Mouse (Mus musculus) midbrain, embryonic 13.5 days (tissue): ENCODE measurements at regions not wholly inside any gene's neighbourhood (a gene's known extent, or its start where the extent isn't known, plus 50 kb on each side); places are given as distances from the start of the nearest gene placed in this dataset.

Experiments used
- ATAC-seq: fragments of 200-750 bp; cut with Nextera tagmentation; 2 replicates; pipeline ENCODE4 v1.8.0; 2017; ENCODE audit warnings: mild to moderate bottlenecking, moderate TSS enrichment, moderate library complexity
- H3K27ac ChIP-seq: fragments of 300-500 bp; sonication (generic); 2 replicates; pipeline ENCODE4 v1.5.1; 2015; ENCODE audit warnings: inconsistent platforms, mild to moderate bottlenecking, moderate library complexity
- H3K27me3 ChIP-seq: fragments of 300-500 bp; sonication (generic); 2 replicates; pipeline ENCODE4 v1.6.1; 2015; ENCODE audit warnings: mild to moderate bottlenecking, inconsistent platforms
- H3K36me3 ChIP-seq: fragments of 300-500 bp; sonication (generic); 2 replicates; pipeline ENCODE4 v1.6.1; 2015; ENCODE audit warnings: mild to moderate bottlenecking, inconsistent platforms
- H3K4me1 ChIP-seq: fragments of 300-500 bp; sonication (generic); replicated peaks from 2 replicates; pipeline ENCODE4 v1.6.1; 2015; ENCODE audit warnings: inconsistent platforms
- H3K4me2 ChIP-seq: fragments of 300-500 bp; sonication (generic); replicated peaks from 2 replicates; pipeline ENCODE4 v1.6.1; 2015; ENCODE audit warnings: moderate library complexity, mild to moderate bottlenecking, inconsistent platforms
- H3K4me3 ChIP-seq: fragments of 300-500 bp; sonication (generic); replicated peaks from 2 replicates; pipeline ENCODE4 v1.5.1; 2015; ENCODE audit warnings: mild to moderate bottlenecking, inconsistent platforms
- H3K9ac ChIP-seq: fragments of 300-500 bp; sonication (generic); replicated peaks from 2 replicates; pipeline ENCODE4 v1.6.1; 2015; ENCODE audit warnings: mild to moderate bottlenecking, inconsistent platforms
- H3K9me3 ChIP-seq: fragments of 300-500 bp; sonication (generic); 2 replicates; pipeline ENCODE4 v1.6.1; 2016; ENCODE audit warnings: mild to moderate bottlenecking, inconsistent platforms
- WGBS: fragments of 180-500 bp; shearing (Covaris S2); methylation state at CpG from one replicate; pipeline ENCODE4 v1.1.7; 2015; 5-methylcytosine and 5-hydroxymethylcytosine counted together

DNA sequence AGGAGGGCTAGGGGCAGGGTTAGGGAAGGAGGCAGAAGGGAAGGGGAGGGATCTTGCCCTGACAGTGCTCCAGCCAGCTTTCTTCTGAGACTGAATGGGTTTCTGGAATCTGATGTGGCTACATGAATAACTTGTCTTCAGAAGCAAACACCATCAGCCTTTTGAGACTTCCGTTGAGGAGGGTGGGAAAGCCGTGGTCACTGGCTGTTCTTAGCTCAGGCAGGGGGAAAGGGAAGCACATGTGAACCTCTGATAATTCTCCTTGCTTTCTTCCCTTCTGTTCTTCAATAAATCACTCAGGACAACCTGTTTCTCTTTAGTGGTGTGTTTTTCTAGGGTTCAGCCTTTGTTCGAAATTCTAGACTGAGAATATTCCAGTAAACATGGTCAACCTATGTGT is 148.9 kb downstream of the Bcl11a start:
- H3K4me3 ChIP-seq: no peak overlapping the region
- H3K36me3 ChIP-seq: no peaks in the 10 kb centered on the region
- no peaks in the 10 kb centered on the region for H3K9me3 ChIP-seq
- no peaks in the 10 kb centered on the region for H3K4me1 ChIP-seq
- no peaks in the 10 kb centered on the region for H3K27me3 ChIP-seq
- H3K4me2 ChIP-seq: no peak overlapping the region
- H3K9ac ChIP-seq: no peak overlapping the region
- no peak overlapping the region for H3K27ac ChIP-seq
- no peak for ATAC-seq
- 91% methylated on average over 3 of the region's 3 CpGs for WGBS

DNA sequence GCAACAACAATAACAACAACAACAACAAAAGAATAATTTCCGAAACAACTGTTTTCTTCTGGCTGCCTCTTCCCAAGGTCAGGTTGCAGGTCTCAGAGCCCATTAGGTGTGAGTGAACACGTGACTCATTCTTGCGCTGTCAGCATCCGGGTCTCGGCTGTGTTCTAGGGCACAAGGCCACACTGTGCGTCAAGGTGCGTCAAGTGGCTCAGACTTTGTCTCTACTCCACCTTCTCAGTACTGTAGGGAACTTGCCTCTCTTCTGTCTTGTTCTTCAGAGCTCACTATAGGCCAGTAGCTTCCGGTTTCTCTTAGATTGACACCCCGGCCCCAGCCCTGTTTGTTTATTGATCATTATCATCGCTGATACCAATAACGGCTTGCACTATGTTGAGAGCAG is 155.5 kb downstream of the Bcl11a start:
- H3K4me2 ChIP-seq: no peak overlapping the region
- no peak overlapping the region for H3K4me3 ChIP-seq
- no peaks in the 10 kb centered on the region for H3K27me3 ChIP-seq
- H3K9ac ChIP-seq: no peak overlapping the region
- WGBS: 89% methylated on average over 11 of the region's 11 CpGs
- no peaks in the 10 kb centered on the region for H3K4me1 ChIP-seq
- H3K9me3 ChIP-seq: no peaks in the 10 kb centered on the region
- no peak overlapping the region for H3K27ac ChIP-seq
- no peak for ATAC-seq
- no peaks in the 10 kb centered on the region for H3K36me3 ChIP-seq

GRCm38 (mm10) chr11:24233821-24234220 is 156.0 kb downstream of the Bcl11a start:
- H3K9ac ChIP-seq: no peak overlapping the region
- no peak overlapping the region for H3K4me3 ChIP-seq
- H3K4me2 ChIP-seq: no peak overlapping the region
- H3K36me3 ChIP-seq: no peaks in the 10 kb centered on the region
- no peaks in the 10 kb centered on the region for H3K9me3 ChIP-seq
- no peaks in the 10 kb centered on the region for H3K27me3 ChIP-seq
- no peak for ATAC-seq
- no peaks in the 10 kb centered on the region for H3K4me1 ChIP-seq
- WGBS: 73% methylated on average over 9 of the region's 9 CpGs
- no peak overlapping the region for H3K27ac ChIP-seq

- Histone ChIP-seq H3K27ac (no peak overlapping the region), H3K27me3 (no peaks in the 10 kb centered on the region), H3K36me3 (no peaks in the 10 kb centered on the region), H3K9ac (no peak overlapping the region), H3K9me3 (no peaks in the 10 kb centered on the region), H3K4me2 (no peak overlapping the region), H3K4me3 (no peak overlapping the region), H3K4me1 (no peaks in the 10 kb centered on the region)
- 78% methylated on average over 3 of the region's 3 CpGs for WGBS
- ATAC-seq: no peak
These were observed 156.6 kb downstream of the Bcl11a start for GRCm38 (mm10) chr11:24234422-24234821.

- Histone ChIP-seq H3K4me3 (no peak overlapping the region), H3K9me3 (no peaks in the 10 kb centered on the region), H3K27ac (no peak overlapping the region), H3K27me3 (no peaks in the 10 kb centered on the region), H3K9ac (no peak overlapping the region), H3K36me3 (no peaks in the 10 kb centered on the region), H3K4me2 (no peak overlapping the region), H3K4me1 (no peaks in the 10 kb centered on the region)
- 86% methylated on average over 4 of the region's 4 CpGs for WGBS
- no peak for ATAC-seq
These were observed 157.5 kb downstream of the Bcl11a start for GRCm38 (mm10) chr11:24235326-24235725.

DNA sequence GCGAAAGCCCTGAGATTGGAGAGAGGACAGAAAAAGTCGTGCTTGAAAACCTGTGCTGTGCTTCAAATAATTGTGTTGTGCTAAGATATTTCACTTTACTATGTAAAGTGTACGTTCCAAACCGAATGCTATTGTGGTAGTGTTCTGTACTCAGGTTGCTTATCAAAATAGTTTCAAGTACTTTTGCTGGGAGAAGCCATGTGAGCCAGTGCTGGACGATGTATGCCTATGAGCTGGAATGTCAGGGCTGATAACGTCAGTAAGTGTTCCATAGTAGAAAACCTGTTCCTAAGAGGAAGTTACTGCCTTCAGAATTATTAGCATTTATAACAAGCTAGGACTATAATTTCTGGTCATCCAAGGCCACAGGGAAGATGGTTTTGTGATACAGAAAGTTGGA is 161.8 kb downstream of the Bcl11a start:
- no peak overlapping the region for H3K9ac ChIP-seq
- no peaks in the 10 kb centered on the region for H3K36me3 ChIP-seq
- H3K27me3 ChIP-seq: no peaks in the 10 kb centered on the region
- H3K9me3 ChIP-seq: no peaks in the 10 kb centered on the region
- H3K4me1 ChIP-seq: 0 out of 2 replicates have a peak, but pooled peaks cover 2% of the 10 kb centered on the region
- H3K4me3 ChIP-seq: no peak overlapping the region
- ATAC-seq: no peak
- H3K27ac ChIP-seq: no peak overlapping the region
- no peak overlapping the region for H3K4me2 ChIP-seq
- WGBS: 92% methylated on average over 6 of the region's 6 CpGs

DNA sequence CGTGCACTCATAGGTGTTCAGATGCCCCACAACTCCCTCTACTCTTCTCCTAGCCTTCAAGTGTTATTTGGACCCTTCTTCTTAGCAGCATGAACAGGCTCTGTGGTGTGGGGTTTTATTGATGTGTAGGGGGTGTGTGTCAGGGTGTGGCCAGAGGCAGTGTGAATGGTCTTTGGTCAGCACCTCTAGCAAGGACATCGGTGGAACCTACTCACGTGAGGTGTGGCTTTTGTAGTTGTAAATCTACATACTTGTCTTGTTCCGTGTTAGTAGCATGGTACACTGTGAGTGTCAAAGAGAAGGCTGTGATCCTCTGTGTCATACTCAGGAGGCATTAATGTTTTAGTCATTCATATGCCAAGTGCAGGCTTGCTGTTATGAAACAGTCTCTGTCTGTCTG is 164.2 kb downstream of the Bcl11a start:
- Histone ChIP-seq H3K27ac (no peak overlapping the region), H3K27me3 (no peaks in the 10 kb centered on the region), H3K4me2 (no peak overlapping the region), H3K36me3 (no peaks in the 10 kb centered on the region), H3K9ac (no peak overlapping the region), H3K9me3 (no peaks in the 10 kb centered on the region), H3K4me3 (no peak overlapping the region), H3K4me1 (0 out of 2 replicates have a peak, but pooled peaks cover 2% of the 10 kb centered on the region)
- no peak for ATAC-seq
- 84% methylated on average over 4 of the region's 4 CpGs for WGBS

GRCm38 (mm10) chr11:24242888-24243287 is 165.0 kb downstream of the Bcl11a start:
- no peaks in the 10 kb centered on the region for H3K9me3 ChIP-seq
- ATAC-seq: no peak
- H3K36me3 ChIP-seq: no peaks in the 10 kb centered on the region
- WGBS: 9% methylated on average over 2 of the region's 2 CpGs
- no peaks in the 10 kb centered on the region for H3K27me3 ChIP-seq
- no peak overlapping the region for H3K4me3 ChIP-seq
- no peak overlapping the region for H3K9ac ChIP-seq
- H3K4me1 ChIP-seq: 0 out of 2 replicates have a peak, but pooled peaks cover 2% of the 10 kb centered on the region
- no peak overlapping the region for H3K27ac ChIP-seq
- H3K4me2 ChIP-seq: no peak overlapping the region

- WGBS: 77% methylated on average over 4 of the region's 4 CpGs
These were observed 167.5 kb downstream of the Bcl11a start for GRCm38 (mm10) chr11:24245390-24245789.

GRCm38 (mm10) chr11:24246314-24246713 is 168.5 kb downstream of the Bcl11a start:
- H3K36me3 ChIP-seq: no peaks in the 10 kb centered on the region
- H3K27ac ChIP-seq: no peak overlapping the region
- H3K9ac ChIP-seq: no peak overlapping the region
- H3K4me1 ChIP-seq: peaks cover 8% of the 10 kb centered on the region
- no peaks in the 10 kb centered on the region for H3K27me3 ChIP-seq
- H3K4me3 ChIP-seq: no peak overlapping the region
- no peak overlapping the region for H3K4me2 ChIP-seq
- no peak for ATAC-seq
- no peaks in the 10 kb centered on the region for H3K9me3 ChIP-seq
- WGBS: 82% methylated on average over 3 of the region's 3 CpGs

More at GRCm38 (mm10) chr11:24245390-24245789, 167.5 kb downstream of the Bcl11a start:
- H3K9ac ChIP-seq: no peak overlapping the region
- H3K27me3 ChIP-seq: no peaks in the 10 kb centered on the region
- no peak overlapping the region for H3K27ac ChIP-seq
- no peaks in the 10 kb centered on the region for H3K36me3 ChIP-seq
- H3K4me2 ChIP-seq: no peak overlapping the region
- no peak overlapping the region for H3K4me3 ChIP-seq
- H3K9me3 ChIP-seq: no peaks in the 10 kb centered on the region
- 0 out of 2 replicates have a peak, but pooled peaks cover 2% of the 10 kb centered on the region for H3K4me1 ChIP-seq
- no peak for ATAC-seq

- 92% methylated on average over 4 of the region's 4 CpGs for whole genome bisulfite sequencing
- ATAC-seq: no peak
These were observed 169.4 kb downstream of the Bcl11a start for GRCm38 (mm10) chr11:24247285-24247684.

GRCm38 (mm10) chr11:24251516-24251915 is 173.7 kb downstream of the Bcl11a start:
- 0 out of 2 replicates have a peak, but pooled peaks have one; percentile 53 for ATAC-seq
- Histone ChIP-seq H3K4me2 (no peak overlapping the region), H3K27ac (no peak overlapping the region), H3K4me3 (no peak overlapping the region), H3K4me1 (peaks cover 9% of the 10 kb centered on the region), H3K36me3 (no peaks in the 10 kb centered on the region), H3K27me3 (no peaks in the 10 kb centered on the region), H3K9ac (no peak overlapping the region), H3K9me3 (no peaks in the 10 kb centered on the region)
- WGBS: 41% methylated on average over 5 of the region's 5 CpGs

More at GRCm38 (mm10) chr11:24247285-24247684, 169.4 kb downstream of the Bcl11a start:
- Histone ChIP-seq H3K27me3 (no peaks in the 10 kb centered on the region), H3K9me3 (no peaks in the 10 kb centered on the region), H3K9ac (no peak overlapping the region), H3K4me3 (no peak overlapping the region), H3K4me2 (no peak overlapping the region), H3K27ac (no peak overlapping the region), H3K36me3 (no peaks in the 10 kb centered on the region), H3K4me1 (peaks cover 11% of the 10 kb centered on the region)
